Comparison of ENCODE assay signal across 14 mouse cellular contexts in the genomic region with DNA sequence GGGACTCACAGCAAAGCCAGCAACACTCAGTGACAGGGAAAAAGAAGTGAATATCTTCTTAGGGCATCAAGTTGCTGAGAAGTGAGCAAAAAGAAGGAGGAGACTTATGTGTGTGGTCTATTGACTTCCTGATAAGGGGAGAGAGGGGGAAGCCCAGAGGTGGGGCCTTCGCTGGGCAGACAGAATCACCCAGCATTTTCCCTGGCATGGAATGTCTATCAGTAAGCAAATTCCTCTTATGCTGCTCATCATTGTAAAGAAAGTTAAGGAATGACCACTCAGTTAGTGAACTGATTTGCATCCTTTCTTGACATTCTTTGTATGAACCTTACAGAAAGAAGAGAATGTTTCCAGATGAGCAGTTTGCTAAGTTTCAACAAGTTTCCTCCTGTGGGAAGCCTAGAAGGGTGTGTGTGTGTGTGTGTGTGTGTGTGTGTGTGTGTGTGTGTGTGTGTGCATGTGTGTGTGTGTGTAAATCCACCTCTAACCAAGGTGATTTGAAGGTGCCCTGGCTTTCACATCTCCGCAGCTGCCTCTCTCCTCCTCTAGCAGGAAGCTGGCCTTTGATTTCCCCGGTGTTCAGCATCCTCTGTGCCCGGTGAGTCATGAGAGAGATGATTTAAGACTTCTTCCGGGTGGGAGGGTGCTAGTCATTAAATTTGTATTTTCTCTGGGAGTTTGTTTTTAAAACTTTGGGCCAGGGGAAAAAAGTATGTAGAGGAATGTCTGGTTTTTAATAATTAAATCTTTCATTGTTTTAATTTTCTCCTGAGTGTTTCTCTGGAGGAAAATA.
"Had no signal": no experiment of that assay in that cellular context is flagged by ENCODE, and none has a peak within 500 bp of the region (broad histone marks: within the 10 kb centered on the region; RNA-seq: fewer than 3 reads in every experiment).

No protein-coding gene starts in this region.

- H3K4me2 ChIP-seq: intestine, embryonic 15.5 days; limb, embryonic 13.5 days; liver, embryonic 15.5 days; midbrain, embryonic 11.5 days; midbrain, embryonic 15.5 days; neural tube, embryonic 12.5 days had no signal

- H3K9me3 ChIP-seq: intestine, embryonic 15.5 days; limb, embryonic 13.5 days; liver, embryonic 15.5 days; megakaryocyte, embryonic 14.5 days; midbrain, embryonic 15.5 days; neural tube, embryonic 12.5 days had no signal

- H3K9ac ChIP-seq: intestine, embryonic 15.5 days; limb, embryonic 13.5 days; liver, embryonic 15.5 days; midbrain, embryonic 15.5 days; neural tube, embryonic 12.5 days had no signal

- DNase-seq: kidney, postnatal 36 days; left cerebral cortex, postnatal 4 days; lung, adult 2 months; lung, postnatal 10 days; thymus, postnatal 14 days had no signal

- H3K4me1 ChIP-seq: intestine, embryonic 15.5 days; liver, embryonic 15.5 days; megakaryocyte, embryonic 14.5 days had no signal

- ATAC-seq: intestine, embryonic 15.5 days; midbrain, embryonic 15.5 days had no signal

- H3K36me3 ChIP-seq: intestine, embryonic 15.5 days; limb, embryonic 13.5 days; liver, embryonic 15.5 days; midbrain, embryonic 15.5 days; neural tube, embryonic 12.5 days had no signal

- H3K27me3 ChIP-seq: intestine, embryonic 15.5 days; limb, embryonic 13.5 days; liver, embryonic 15.5 days; megakaryocyte, embryonic 14.5 days; midbrain, embryonic 15.5 days; neural tube, embryonic 12.5 days had no signal

- H3K27ac ChIP-seq: intestine, embryonic 15.5 days; limb, embryonic 13.5 days; liver, embryonic 15.5 days; macrophage; midbrain, embryonic 15.5 days; neural tube, embryonic 12.5 days; stomach, postnatal 0 days had no signal

- H3K4me3 ChIP-seq: intestine, embryonic 15.5 days; limb, embryonic 13.5 days; liver, embryonic 15.5 days; megakaryocyte, embryonic 14.5 days; midbrain, embryonic 15.5 days; neural tube, embryonic 12.5 days had no signal
